Mouse (Mus musculus) heart, embryonic 10.5 days (tissue): ENCODE data around the gene Plgrkt. TPM values are rescaled to one million over a fixed set of nuclear protein-coding genes. Genes with fewer than 3 reads are reported as not detected.

Experiments used
- DNase-seq: peaks from one replicate; pipeline ENCODE4 v3.0.0-alpha.2; 2017; ENCODE audit warnings: low spot score
- H3K27ac ChIP-seq: fragments of 300-500 bp; sonication (generic); 2 replicates; pipeline ENCODE4 v1.5.1; 2016; ENCODE audit warnings: mild to moderate bottlenecking
- H3K27me3 ChIP-seq: fragments of 300-500 bp; sonication (generic); 2 replicates; pipeline ENCODE4 v1.6.1; 2016; ENCODE audit warnings: mild to moderate bottlenecking; ENCODE audit not compliant: poor library complexity, insufficient read depth, severe bottlenecking
- H3K36me3 ChIP-seq: fragments of 300-500 bp; sonication (generic); 2 replicates; pipeline ENCODE4 v1.6.1; 2016; ENCODE audit warnings: mild to moderate bottlenecking, moderate library complexity
- H3K4me1 ChIP-seq: fragments of 300-500 bp; sonication (generic); 2 replicates; pipeline ENCODE4 v1.6.1; 2016; ENCODE audit warnings: mild to moderate bottlenecking
- H3K4me3 ChIP-seq: fragments of 300-500 bp; sonication (generic); 2 replicates; pipeline ENCODE4 v1.5.1; 2016; ENCODE audit warnings: mild to moderate bottlenecking, moderate library complexity
- H3K9me3 ChIP-seq: fragments of 300-500 bp; sonication (generic); 2 replicates; pipeline ENCODE4 v1.6.1; 2016; ENCODE audit warnings: mild to moderate bottlenecking, moderate library complexity
- WGBS: fragments of 180-500 bp; shearing (Covaris S2); methylation state at CpG from one replicate; pipeline ENCODE4 v1.1.7; 2016; 5-methylcytosine and 5-hydroxymethylcytosine counted together
- polyA plus RNA-seq: library from polyadenylated mRNA; unstranded; fragments of >200 nt; fragmentation: Nextera tagmentation; extraction: Ambion mirVana; gene quantifications from 2 replicates; pipeline ENCODE4 v1.2.1, GENCODE M21; 2016

Plgrkt gene
- polyA plus RNA-seq, 1 experiment from 2014 or later = 41.5 TPM

- Histone ChIP-seq H3K9me3 (no peaks in the 10 kb centered on the region), H3K4me1 (0 out of 2 replicates have a peak, but pooled peaks cover 4% of the 10 kb centered on the region), H3K27ac (no peak overlapping the region), H3K27me3 (no peaks in the 10 kb centered on the region), H3K36me3 (no peaks in the 10 kb centered on the region), H3K4me3 (no peak overlapping the region)
- no peak for DNase-seq
- 76% methylated on average over 3 of the region's 3 CpGs for WGBS
Observed at GRCm38 (mm10) chr19:29372621-29373020, 5.4 kb upstream of the Plgrkt start.

GRCm38 (mm10) chr19:29372138-29372537 lies 4.9 kb upstream of the Plgrkt start:
- H3K36me3 ChIP-seq = no peaks in the 10 kb centered on the region
- 0 out of 2 replicates have a peak, but pooled peaks cover 4% of the 10 kb centered on the region for H3K4me1 ChIP-seq
- no peak overlapping the region for H3K27ac ChIP-seq
- no peak overlapping the region for H3K4me3 ChIP-seq
- DNase-seq = no peak
- H3K9me3 ChIP-seq = no peaks in the 10 kb centered on the region
- H3K27me3 ChIP-seq = no peaks in the 10 kb centered on the region
- WGBS = 71% methylated on average over 4 of the region's 4 CpGs

GRCm38 (mm10) chr19:29371284-29372081 lies 4.3 kb upstream of the Plgrkt start:
- Histone ChIP-seq H3K4me1 (0 out of 2 replicates have a peak, but pooled peaks cover 4% of the 10 kb centered on the region), H3K4me3 (no peak overlapping the region), H3K27ac (no peak overlapping the region), H3K9me3 (no peaks in the 10 kb centered on the region), H3K27me3 (no peaks in the 10 kb centered on the region), H3K36me3 (no peaks in the 10 kb centered on the region)
- DNase-seq = no peak
- WGBS = 79% methylated on average over 18 of the region's 18 CpGs

- Histone ChIP-seq H3K9me3 (no peaks in the 10 kb centered on the region), H3K27me3 (no peaks in the 10 kb centered on the region), H3K36me3 (no peaks in the 10 kb centered on the region), H3K4me3 (no peak overlapping the region), H3K27ac (no peak overlapping the region), H3K4me1 (0 out of 2 replicates have a peak, but pooled peaks cover 4% of the 10 kb centered on the region)
- no peak for DNase-seq
- WGBS = 87% methylated on average over 7 of the region's 7 CpGs
Observed at GRCm38 (mm10) chr19:29370545-29371283, 3.5 kb upstream of the Plgrkt start.

GRCm38 (mm10) chr19:29370112-29370511 lies 2.9 kb upstream of the Plgrkt start:
- 0 out of 2 replicates have a peak, but pooled peaks cover 4% of the 10 kb centered on the region for H3K4me1 ChIP-seq
- no peaks in the 10 kb centered on the region for H3K27me3 ChIP-seq
- no peak for DNase-seq
- no peaks in the 10 kb centered on the region for H3K9me3 ChIP-seq
- H3K36me3 ChIP-seq = no peaks in the 10 kb centered on the region
- WGBS = 63% methylated on average over 12 of the region's 12 CpGs
- no peak overlapping the region for H3K27ac ChIP-seq
- H3K4me3 ChIP-seq = no peak overlapping the region

- H3K4me3 ChIP-seq = no peak overlapping the region
- H3K4me1 ChIP-seq = 0 out of 2 replicates have a peak, but pooled peaks cover 3% of the 10 kb centered on the region
- no peaks in the 10 kb centered on the region for H3K9me3 ChIP-seq
- 76% methylated on average over 3 of the region's 3 CpGs for WGBS
- no peaks in the 10 kb centered on the region for H3K27me3 ChIP-seq
- no peaks in the 10 kb centered on the region for H3K36me3 ChIP-seq
- no peak for DNase-seq
- H3K27ac ChIP-seq = no peak overlapping the region
Observed at GRCm38 (mm10) chr19:29368671-29369309, 1.6 kb upstream of the Plgrkt start.

- Histone ChIP-seq H3K27ac (no peak overlapping the region), H3K4me1 (no peaks in the 10 kb centered on the region), H3K27me3 (no peaks in the 10 kb centered on the region), H3K9me3 (no peaks in the 10 kb centered on the region), H3K4me3 (no peak overlapping the region), H3K36me3 (no peaks in the 10 kb centered on the region)
- DNase-seq = no peak
- WGBS = 82% methylated on average over 2 of the region's 2 CpGs
Observed at GRCm38 (mm10) chr19:29368041-29368440, 851 bp upstream of the Plgrkt start.

GRCm38 (mm10) chr19:29366226-29366968 lies 793 bp downstream of the Plgrkt start:
- H3K27ac ChIP-seq = peak overlapping the region; percentile 48; the same call in 1 of the 2 replicates
- no peaks in the 10 kb centered on the region for H3K9me3 ChIP-seq
- no peaks in the 10 kb centered on the region for H3K27me3 ChIP-seq
- 47% methylated on average over 20 of the region's 20 CpGs for whole genome bisulfite sequencing
- peak overlapping the region; percentile 65 for H3K4me3 ChIP-seq
- H3K36me3 ChIP-seq = no peaks in the 10 kb centered on the region
- peaks cover 5% of the 10 kb centered on the region; the same call in 1 of the 2 replicates for H3K4me1 ChIP-seq
- DNase-seq = no peak

- H3K36me3 ChIP-seq = no peaks in the 10 kb centered on the region
- WGBS = 23% methylated on average over 3 of the region's 3 CpGs
- no peaks in the 10 kb centered on the region for H3K9me3 ChIP-seq
- no peaks in the 10 kb centered on the region for H3K27me3 ChIP-seq
- DNase-seq = no peak
- H3K27ac ChIP-seq = no peak overlapping the region
- no peak overlapping the region for H3K4me3 ChIP-seq
- peaks cover 11% of the 10 kb centered on the region; the same call in 1 of the 2 replicates for H3K4me1 ChIP-seq
Observed at GRCm38 (mm10) chr19:29365105-29365504, 2.1 kb downstream of the Plgrkt start.

- peaks cover 11% of the 10 kb centered on the region; the same call in 1 of the 2 replicates for H3K4me1 ChIP-seq
- H3K9me3 ChIP-seq = no peaks in the 10 kb centered on the region
- H3K4me3 ChIP-seq = no peak overlapping the region
- no peaks in the 10 kb centered on the region for H3K27me3 ChIP-seq
- DNase-seq = no peak
- H3K36me3 ChIP-seq = no peaks in the 10 kb centered on the region
- no peak overlapping the region for H3K27ac ChIP-seq
- WGBS = 71% methylated on average over 5 of the region's 5 CpGs
Observed at GRCm38 (mm10) chr19:29364076-29364475, 3.1 kb downstream of the Plgrkt start.

- Histone ChIP-seq H3K27me3 (no peaks in the 10 kb centered on the region), H3K36me3 (no peaks in the 10 kb centered on the region)
- 87% methylated on average over 7 of the region's 7 CpGs for WGBS
Observed at GRCm38 (mm10) chr19:29363557-29363956, 3.6 kb downstream of the Plgrkt start.

More at GRCm38 (mm10) chr19:29363557-29363956, 3.6 kb downstream of the Plgrkt start:
- peaks cover 11% of the 10 kb centered on the region; the same call in 1 of the 2 replicates for H3K4me1 ChIP-seq
- no peak for DNase-seq
- no peak overlapping the region for H3K4me3 ChIP-seq
- no peaks in the 10 kb centered on the region for H3K9me3 ChIP-seq
- no peak overlapping the region for H3K27ac ChIP-seq
